Mouse (Mus musculus) adrenal gland, adult (tissue): ENCODE data around the gene Gm36864.
"Not testable (repeated sequence)": the region's sequence is repeated elsewhere in the genome, so short reads cannot be mapped to it uniquely, and the experiment has no call there.

Experiments
- DNase-seq, 2 experiments: peaks; one replicate each; pipeline ENCODE4 v3.0.0; 2022 to 2023; ENCODE audit warnings: low spot score in 1 of 2; ENCODE audit not compliant: inconsistent age in 2 of 2

The Gm36864 gene

GRCm38 (mm10) chr7:44235909-44236308 lies at the start of gene Gm36864:
Gene Gm36864 (plus strand): TSS chr7:44236177.
- no peak for DNase-seq

- not testable (repeated sequence) for DNase-seq
Observed at GRCm38 (mm10) chr7:44186516-44186915, 49.5 kb upstream of the Gm36864 start.

- DNase-seq: not testable (repeated sequence)
Observed at GRCm38 (mm10) chr7:44187936-44188335, 48.0 kb upstream of the Gm36864 start, which contains the start of gene Klk1b24. Gene Klk1b24 (plus strand): TSS chr7:44188236.

- DNase-seq: not testable (repeated sequence)
Observed at GRCm38 (mm10) chr7:44193466-44193865, 42.5 kb upstream of the Gm36864 start.

- DNase-seq: no peak
Observed at GRCm38 (mm10) chr7:44197891-44198290, 38.1 kb upstream of the Gm36864 start, which contains the start of gene Klk1b3. Gene Klk1b3 (plus strand): TSS chr7:44198191.

- not testable (repeated sequence) for DNase-seq
Observed at GRCm38 (mm10) chr7:44207135-44207534, 28.8 kb upstream of the Gm36864 start, which contains the start of gene Klk1b4. Gene Klk1b4 (plus strand): TSS chr7:44207435.

- DNase-seq: no peak
Observed at GRCm38 (mm10) chr7:44208307-44208706, 27.7 kb upstream of the Gm36864 start.

GRCm38 (mm10) chr7:44215645-44216044 lies 20.3 kb upstream of the Gm36864 start, which contains the start of gene Klk1b5:
Gene Klk1b5 (plus strand): TSS chr7:44215945.
- DNase-seq: no peak

- not testable (repeated sequence) for DNase-seq
Observed at GRCm38 (mm10) chr7:44221601-44222000, 14.4 kb upstream of the Gm36864 start.

GRCm38 (mm10) chr7:44222335-44222734 lies 13.6 kb upstream of the Gm36864 start:
- not testable (repeated sequence) for DNase-seq

GRCm38 (mm10) chr7:44225076-44225475 lies 10.9 kb upstream of the Gm36864 start, which contains the start of gene Klk1:
Gene Klk1 (plus strand): TSS chr7:44225360.
- no peak for DNase-seq

- DNase-seq: no peak
Observed at GRCm38 (mm10) chr7:44239913-44240312, 3.9 kb downstream of the Gm36864 start.

GRCm38 (mm10) chr7:44240712-44241111 lies 4.7 kb downstream of the Gm36864 start:
- DNase-seq: no peak

GRCm38 (mm10) chr7:44241163-44241562 lies 5.2 kb downstream of the Gm36864 start:
- DNase-seq: no peak

- DNase-seq: no peak
Observed at GRCm38 (mm10) chr7:44244080-44244479, 8.1 kb downstream of the Gm36864 start.

GRCm38 (mm10) chr7:44246055-44246983 lies 10.3 kb downstream of the Gm36864 start, which contains the start of the genes 1700028J19Rik and 2410002F23Rik:
Gene 1700028J19Rik (minus strand): TSS chr7:44246695.
Gene 2410002F23Rik (plus strand): TSS chr7:44246722.
- peak; percentile 93 to 98 for DNase-seq

GRCm38 (mm10) chr7:44246984-44247470 lies 11.1 kb downstream of the Gm36864 start:
- DNase-seq: peak in 1 of 2 experiments; percentile 69

GRCm38 (mm10) chr7:44247971-44248370 lies 12.0 kb downstream of the Gm36864 start:
- DNase-seq: peak in 1 of 2 experiments; percentile 52

- DNase-seq: peak in 1 of 2 experiments; percentile 50
Observed at GRCm38 (mm10) chr7:44249248-44249647, 13.3 kb downstream of the Gm36864 start.

GRCm38 (mm10) chr7:44250732-44251275 lies 14.8 kb downstream of the Gm36864 start:
- DNase-seq: peak; percentile 85 to 95

- peak in 1 of 2 experiments; percentile 48 for DNase-seq
Observed at GRCm38 (mm10) chr7:44253023-44253616, 17.1 kb downstream of the Gm36864 start.
